Mouse (Mus musculus): ENCODE measurements around the gene Akap1. TPM values are rescaled to one million over a fixed set of nuclear protein-coding genes. Genes with fewer than 3 reads are reported as not detected.
"Not testable (repeated sequence)": the region's sequence is repeated elsewhere in the genome, so short reads cannot be mapped to it uniquely, and the experiment has no call there.

Akap1 gene
- polyA plus RNA-seq, 1 experiment from 2014 or later: 14.2 TPM

- not testable (repeated sequence) for H3K4me3 ChIP-seq (ENCODE audit: low read depth, low read length); H3K4me1 ChIP-seq (ENCODE audit: insufficient read depth); H3K9me3 ChIP-seq (ENCODE audit: low read length); H3K4me2 ChIP-seq (ENCODE audit: low read depth, low read length); H3K36me3 ChIP-seq (replicated peaks; ENCODE audit: insufficient read depth, low read length); H3K27me3 ChIP-seq (ENCODE audit: insufficient read depth, low read length); H3K9ac ChIP-seq (replicated peaks); DNase-seq; H3K27ac ChIP-seq (ENCODE audit: low read depth); ATAC-seq
- WGBS (ENCODE audit: insufficient replicate concordance): 90% methylated on average over 20 of the region's 24 CpGs
Measured at GRCm38 (mm10) chr11:88892789-88893188, 28.4 kb upstream of the Akap1 start.

- H3K4me3 ChIP-seq (ENCODE audit: low read depth, low read length); H3K36me3 ChIP-seq (replicated peaks; ENCODE audit: insufficient read depth, low read length); H3K27me3 ChIP-seq (ENCODE audit: insufficient read depth, low read length); ATAC-seq; H3K9me3 ChIP-seq (ENCODE audit: low read length); DNase-seq; H3K9ac ChIP-seq (replicated peaks); H3K27ac ChIP-seq (ENCODE audit: low read depth); H3K4me2 ChIP-seq (ENCODE audit: low read depth, low read length); H3K4me1 ChIP-seq (ENCODE audit: insufficient read depth): not testable (repeated sequence)
- 89% methylated on average over 18 of the region's 24 CpGs for WGBS (ENCODE audit: insufficient replicate concordance)
Measured at GRCm38 (mm10) chr11:88891921-88892561, 27.7 kb upstream of the Akap1 start.

GRCm38 (mm10) chr11:88891446-88891845 is 27.1 kb upstream of the Akap1 start:
- not testable (repeated sequence) for H3K27me3 ChIP-seq (ENCODE audit: insufficient read depth, low read length); DNase-seq; H3K9ac ChIP-seq (replicated peaks); H3K9me3 ChIP-seq (ENCODE audit: low read length); H3K36me3 ChIP-seq (replicated peaks; ENCODE audit: insufficient read depth, low read length); H3K4me1 ChIP-seq (ENCODE audit: insufficient read depth); H3K27ac ChIP-seq (ENCODE audit: low read depth); H3K4me3 ChIP-seq (ENCODE audit: low read depth, low read length); H3K4me2 ChIP-seq (ENCODE audit: low read depth, low read length); ATAC-seq
- 83% methylated on average over 7 of the region's 12 CpGs for WGBS (ENCODE audit: insufficient replicate concordance)

- DNase-seq; H3K4me2 ChIP-seq (ENCODE audit: low read depth, low read length); H3K27ac ChIP-seq (ENCODE audit: low read depth); H3K4me3 ChIP-seq (ENCODE audit: low read depth, low read length); H3K27me3 ChIP-seq (ENCODE audit: insufficient read depth, low read length); H3K36me3 ChIP-seq (replicated peaks; ENCODE audit: insufficient read depth, low read length); H3K4me1 ChIP-seq (ENCODE audit: insufficient read depth); H3K9ac ChIP-seq (replicated peaks); ATAC-seq; H3K9me3 ChIP-seq (ENCODE audit: low read length): not testable (repeated sequence)
- WGBS (ENCODE audit: insufficient replicate concordance): 85% methylated on average over 6 of the region's 11 CpGs
Measured at GRCm38 (mm10) chr11:88890904-88891303, 26.5 kb upstream of the Akap1 start.

- whole genome bisulfite sequencing (ENCODE audit: insufficient replicate concordance): 71% methylated on average over 2 of the region's 2 CpGs
- H3K9ac ChIP-seq (replicated peaks): no peak overlapping the region
- TF ChIP-seq CTCF (IDR thresholded peaks at IDR 0.05; ENCODE audit: low read depth) (no peak), EP300 (IDR thresholded peaks at IDR 0.05; ENCODE audit: low read depth) (no peak)
- no peak overlapping the region for H3K4me3 ChIP-seq (ENCODE audit: low read depth, low read length)
- no peaks in the 10 kb centered on the region for H3K9me3 ChIP-seq (ENCODE audit: low read length)
- no peaks in the 10 kb centered on the region for H3K27me3 ChIP-seq (ENCODE audit: insufficient read depth, low read length)
- no peaks in the 10 kb centered on the region for H3K4me1 ChIP-seq (ENCODE audit: insufficient read depth)
- H3K4me2 ChIP-seq (ENCODE audit: low read depth, low read length): no peak overlapping the region
- no peaks in the 10 kb centered on the region for H3K36me3 ChIP-seq (replicated peaks; ENCODE audit: insufficient read depth, low read length)
- DNase-seq: no peak
- H3K27ac ChIP-seq (ENCODE audit: low read depth): no peak overlapping the region
- no peak for ATAC-seq
Measured at GRCm38 (mm10) chr11:88888996-88889395, 24.6 kb upstream of the Akap1 start.

GRCm38 (mm10) chr11:88884376-88885065 is 20.1 kb upstream of the Akap1 start:
- TF ChIP-seq CTCF (IDR thresholded peaks at IDR 0.05; ENCODE audit: low read depth) (no peak), EP300 (IDR thresholded peaks at IDR 0.05; ENCODE audit: low read depth) (no peak)
- Histone ChIP-seq H3K27ac (ENCODE audit: low read depth) (no peak overlapping the region), H3K4me1 (ENCODE audit: insufficient read depth) (no peaks in the 10 kb centered on the region), H3K4me2 (ENCODE audit: low read depth, low read length) (no peak overlapping the region), H3K9me3 (ENCODE audit: low read length) (no peaks in the 10 kb centered on the region), H3K36me3 (replicated peaks; ENCODE audit: insufficient read depth, low read length) (no peaks in the 10 kb centered on the region), H3K27me3 (ENCODE audit: insufficient read depth, low read length) (no peaks in the 10 kb centered on the region), H3K9ac (replicated peaks) (no peak overlapping the region), H3K4me3 (ENCODE audit: low read depth, low read length) (no peak overlapping the region)
- no peak for DNase-seq
- 63% methylated on average over 8 of the region's 8 CpGs for WGBS (ENCODE audit: insufficient replicate concordance)
- ATAC-seq: no peak

GRCm38 (mm10) chr11:88878011-88878410 is 13.6 kb upstream of the Akap1 start:
- Histone ChIP-seq H3K27me3 (ENCODE audit: insufficient read depth, low read length) (peaks cover 5% of the 10 kb centered on the region; the same call in 1 of the 2 replicates), H3K4me2 (ENCODE audit: low read depth, low read length) (no peak overlapping the region), H3K4me1 (ENCODE audit: insufficient read depth) (peaks cover 4% of the 10 kb centered on the region; the same call in 1 of the 2 replicates), H3K36me3 (replicated peaks; ENCODE audit: insufficient read depth, low read length) (no peaks in the 10 kb centered on the region), H3K9ac (replicated peaks) (no peak overlapping the region), H3K9me3 (ENCODE audit: low read length) (no peaks in the 10 kb centered on the region), H3K27ac (ENCODE audit: low read depth) (no peak overlapping the region), H3K4me3 (ENCODE audit: low read depth, low read length) (no peak overlapping the region)
- DNase-seq (no peak), ATAC-seq (no peak)
- no peak for TF ChIP-seq EP300 (IDR thresholded peaks at IDR 0.05; ENCODE audit: low read depth)
- TF ChIP-seq CTCF (IDR thresholded peaks at IDR 0.05; ENCODE audit: low read depth): no peak
- 84% methylated on average over 12 of the region's 12 CpGs for WGBS (ENCODE audit: insufficient replicate concordance)
